Mouse (Mus musculus): Measurements from ENCODE around the gene Cux2.

The Cux2 gene

DNA sequence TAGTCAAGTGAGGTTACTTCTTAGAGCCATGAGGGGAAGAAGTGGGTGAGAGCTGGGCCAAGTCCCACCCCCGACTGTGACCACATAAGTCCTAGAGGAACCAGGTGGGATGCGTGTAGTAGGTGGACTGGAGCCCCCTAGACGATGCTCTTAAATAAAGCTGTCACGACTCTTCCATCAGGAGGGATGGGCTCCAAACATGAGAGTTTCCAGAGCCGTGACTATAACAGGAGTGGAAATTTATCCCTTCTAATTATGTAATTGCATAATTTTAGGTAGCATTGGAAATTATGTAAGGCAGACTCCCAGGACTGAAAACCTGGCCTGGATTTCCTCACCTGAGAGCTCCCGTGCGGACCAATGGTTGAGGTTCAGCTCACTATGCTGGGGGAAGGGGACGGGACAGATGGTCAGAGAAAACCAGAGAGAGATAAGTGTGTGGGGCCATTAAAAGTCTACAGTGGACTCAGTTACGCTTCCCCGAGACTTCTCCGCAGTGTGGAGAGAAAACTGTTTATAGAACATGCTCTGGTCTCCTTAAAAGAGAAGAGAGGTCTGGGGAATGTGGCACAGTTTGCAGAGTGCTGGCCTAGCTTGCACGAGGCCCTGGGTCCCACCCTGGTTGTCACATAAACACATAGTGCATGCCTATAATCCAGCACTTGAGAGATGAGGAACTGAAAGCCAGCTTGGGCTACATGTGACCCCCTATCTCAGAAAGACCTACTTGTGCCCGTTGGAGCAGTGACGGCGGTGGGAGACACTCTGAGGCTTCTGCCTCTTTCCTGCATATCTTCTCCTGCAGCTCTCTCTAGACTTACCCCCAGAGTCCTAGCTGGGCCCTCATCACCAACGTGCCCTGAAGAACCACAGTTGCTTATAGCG, 126.7 kb downstream of the Cux2 start:
- peak; percentile 48 to 53 for DNase-seq (ENCODE audit: low spot score in 2 of 2)

DNA sequence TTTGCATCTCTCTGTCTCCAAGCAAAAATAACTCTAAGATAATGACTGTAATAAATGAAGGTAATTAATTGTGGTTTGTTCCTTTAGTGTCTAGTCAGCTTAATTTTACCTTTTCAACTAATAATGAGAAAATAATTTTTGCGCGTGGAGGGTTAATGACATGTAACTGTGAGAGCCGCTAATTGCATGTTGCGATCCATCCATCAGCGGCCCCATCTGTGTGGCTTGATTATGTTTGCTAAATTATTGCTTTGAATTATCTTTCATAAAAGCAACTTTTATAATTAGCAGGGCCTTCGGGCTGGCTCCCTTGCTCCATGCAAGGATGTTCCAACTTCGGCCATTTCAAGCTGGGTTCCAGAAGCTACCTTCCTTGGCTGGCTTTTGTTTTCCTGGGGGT, 130.7 kb downstream of the Cux2 start:
- no peak for DNase-seq (ENCODE audit: low spot score in 2 of 2)

GRCm38 (mm10) chr5:121916813-121917212, 133.1 kb downstream of the Cux2 start:
- DNase-seq (ENCODE audit: low spot score in 2 of 2) = peak; percentile 41 to 44

GRCm38 (mm10) chr5:121913999-121914398, 135.9 kb downstream of the Cux2 start:
- DNase-seq (ENCODE audit: low spot score in 2 of 2) = no peak

DNA sequence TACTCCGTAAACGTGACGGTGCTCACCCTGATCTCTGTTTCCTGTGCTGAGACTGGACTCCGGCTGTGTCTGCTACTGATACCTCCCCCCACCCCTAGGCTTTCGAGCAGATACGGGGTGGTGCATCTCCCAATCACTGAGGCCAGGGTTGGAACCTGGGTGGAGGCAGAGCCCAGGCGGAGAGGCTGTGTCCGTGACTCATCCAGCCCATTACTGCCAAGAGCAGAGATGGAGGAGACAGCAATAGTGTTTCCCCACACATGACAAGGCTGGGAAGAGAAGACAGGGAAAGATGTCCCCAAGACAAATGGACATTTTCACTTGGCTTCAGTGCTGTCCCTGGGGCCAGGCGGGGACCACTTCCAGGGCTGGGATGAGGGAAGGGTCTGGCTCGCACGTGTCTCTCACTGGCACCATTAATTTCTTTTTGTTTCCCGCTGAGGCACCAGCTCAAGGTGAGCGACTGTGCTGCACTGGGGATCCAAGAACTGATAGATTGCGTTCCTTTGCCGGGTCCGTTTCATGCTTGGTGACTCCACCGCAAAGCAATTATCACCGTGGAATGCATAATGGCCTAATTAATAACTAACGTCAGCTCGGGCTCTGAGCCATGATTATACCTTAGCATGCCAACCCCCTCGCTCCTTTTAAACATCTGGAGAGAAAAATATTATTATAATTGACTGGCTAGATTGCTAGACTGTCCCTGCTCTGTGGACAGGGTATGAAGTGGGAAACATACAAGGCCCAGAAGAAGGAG, 140.5 kb downstream of the Cux2 start:
- DNase-seq (ENCODE audit: low spot score in 2 of 2) = no peak

DNA sequence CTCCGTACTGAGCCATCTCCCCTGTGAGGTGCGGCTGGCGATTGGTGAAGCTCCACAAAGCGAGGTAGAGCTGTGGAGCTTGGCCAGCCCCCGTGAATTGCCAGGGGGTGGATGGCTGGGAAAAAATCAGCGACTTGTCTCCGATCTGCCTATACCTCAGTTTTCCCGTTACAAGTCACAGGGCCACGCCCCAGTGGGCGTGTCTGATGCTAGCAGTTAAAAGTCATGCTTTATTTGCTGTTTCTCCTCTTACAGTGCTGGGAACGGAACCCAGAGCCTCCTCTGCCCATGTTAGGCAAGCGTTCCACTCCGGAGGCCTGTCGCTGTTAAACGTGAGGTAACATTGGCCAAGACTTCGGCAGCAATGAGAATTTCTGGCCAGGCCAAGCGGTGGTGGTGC, 144.2 kb downstream of the Cux2 start:
- DNase-seq (ENCODE audit: low spot score in 2 of 2) = no peak

DNA sequence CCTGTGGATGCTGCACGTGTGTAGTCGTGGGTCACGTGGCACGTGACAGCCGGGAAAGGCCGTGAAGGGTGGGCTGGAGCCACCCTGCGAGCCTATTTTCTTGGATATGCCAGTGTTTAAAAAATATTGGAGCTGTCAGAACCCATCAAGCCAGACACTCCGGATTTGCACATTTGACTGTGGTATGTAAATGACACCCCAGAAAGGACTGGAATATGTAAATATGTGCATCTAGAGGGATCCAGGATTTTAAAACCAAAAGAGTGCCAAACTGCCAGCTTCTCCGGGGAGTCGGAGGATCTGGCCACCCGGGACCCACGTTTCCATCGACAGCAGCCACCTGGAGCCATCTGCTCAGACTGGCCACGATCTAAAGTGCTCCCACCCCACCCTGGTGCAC, 145.1 kb downstream of the Cux2 start:
- DNase-seq (ENCODE audit: low spot score in 2 of 2) = no peak

- DNase-seq (ENCODE audit: low spot score in 2 of 2) = no peak
Measured at GRCm38 (mm10) chr5:121902809-121903745, 146.8 kb downstream of the Cux2 start.

DNA sequence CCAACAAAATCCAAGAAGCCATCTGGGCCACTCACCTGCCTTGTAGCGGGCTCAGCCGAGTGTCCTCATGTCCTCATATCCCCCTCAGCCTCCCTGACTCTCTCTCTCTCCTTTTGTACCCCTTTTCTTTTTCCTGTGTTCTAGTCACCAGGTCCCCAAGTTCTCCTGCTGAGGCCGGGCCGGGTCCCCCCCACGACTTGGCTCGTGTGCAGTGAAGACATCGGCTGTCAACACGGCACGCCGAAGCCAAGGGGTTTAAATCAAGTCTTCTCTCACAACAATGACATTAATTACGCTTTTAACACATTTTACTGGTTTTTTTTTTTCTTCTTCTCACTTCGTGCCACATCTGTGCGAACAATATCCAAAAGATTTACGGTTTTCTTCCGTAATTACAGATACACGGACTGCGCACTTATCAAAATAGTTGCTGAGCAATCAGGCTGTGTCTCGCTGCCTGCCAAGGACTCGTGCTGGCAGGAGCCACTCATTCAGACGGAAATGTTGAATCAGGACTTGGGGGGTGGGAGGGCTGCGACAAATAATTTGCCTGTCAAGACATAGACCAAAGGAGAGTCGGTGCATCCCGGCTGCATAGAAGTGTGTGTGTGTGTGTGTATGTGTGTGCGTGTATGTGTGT, 154.7 kb downstream of the Cux2 start:
- DNase-seq (ENCODE audit: low spot score in 2 of 2) = no peak

- DNase-seq (ENCODE audit: low spot score in 2 of 2) = peak in 1 of 2 experiments; percentile 20
Measured at GRCm38 (mm10) chr5:121894647-121895046, 155.3 kb downstream of the Cux2 start.

DNA sequence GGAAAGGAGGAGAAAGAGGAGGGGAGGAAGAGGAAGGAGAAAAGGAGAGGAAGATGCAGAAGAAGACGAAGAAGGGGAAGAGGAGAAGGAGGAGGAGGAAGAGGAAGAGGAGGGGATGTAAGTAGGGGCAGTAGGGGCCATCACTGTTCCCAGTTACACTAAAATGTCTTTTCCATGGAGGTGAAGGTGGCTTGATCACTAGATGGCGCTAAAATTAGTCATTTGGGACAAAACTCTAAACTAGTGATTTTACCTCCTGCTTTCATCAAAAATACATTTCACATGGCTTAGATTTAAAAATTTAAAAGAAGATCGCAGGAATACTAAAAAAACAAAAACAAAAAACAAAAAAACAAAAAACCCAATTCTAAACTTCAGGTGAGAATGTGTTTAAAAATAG, 156.3 kb downstream of the Cux2 start:
- no peak for DNase-seq (ENCODE audit: low spot score in 2 of 2)

DNA sequence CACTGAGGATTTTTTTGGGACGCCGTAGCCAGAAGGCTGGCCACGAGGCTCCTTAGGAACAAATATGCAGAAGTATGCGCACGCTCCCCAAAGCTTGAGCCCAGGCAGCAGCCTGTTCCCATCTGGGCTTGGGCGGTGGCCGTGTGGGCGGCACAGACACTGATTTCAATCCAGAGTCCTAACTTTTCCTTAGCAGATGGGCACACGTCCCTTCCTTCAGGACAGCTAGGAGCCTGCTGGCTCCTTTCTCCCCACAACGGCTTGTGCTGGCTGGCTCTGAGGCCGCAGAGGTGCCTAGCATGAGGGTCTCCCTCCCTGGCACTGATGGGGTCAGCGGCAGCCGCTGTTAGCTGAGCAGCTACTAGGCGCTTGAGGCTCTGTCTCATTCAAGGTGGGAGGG, 157.6 kb downstream of the Cux2 start:
- DNase-seq (ENCODE audit: low spot score in 2 of 2) = peak; percentile 80 to 86

DNA sequence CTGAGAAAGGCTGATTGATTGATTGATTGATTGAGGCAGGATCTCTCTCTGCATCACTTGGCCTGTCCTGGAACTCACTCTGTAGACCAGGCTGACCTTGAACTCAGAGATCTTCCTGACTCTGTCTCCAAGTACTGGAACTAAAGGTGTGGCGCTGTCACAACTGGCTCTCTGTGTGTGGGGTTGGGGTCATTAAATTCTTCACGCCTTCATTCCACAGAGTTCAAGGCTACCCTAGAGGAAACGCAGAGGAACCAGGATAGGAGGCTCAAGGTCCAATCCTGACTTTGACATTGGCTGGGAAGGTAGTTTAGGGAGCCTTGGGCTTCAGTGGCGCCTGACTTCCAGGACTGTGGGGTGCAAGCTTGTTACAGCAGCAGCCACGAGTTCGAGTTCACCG, 159.0 kb downstream of the Cux2 start:
- DNase-seq (ENCODE audit: low spot score in 2 of 2) = no peak

GRCm38 (mm10) chr5:121889819-121890362, 160.0 kb downstream of the Cux2 start:
- DNase-seq (ENCODE audit: low spot score in 2 of 2) = no peak

GRCm38 (mm10) chr5:121889375-121889774, 160.5 kb downstream of the Cux2 start:
- no peak for DNase-seq (ENCODE audit: low spot score in 2 of 2)

- no peak for DNase-seq (ENCODE audit: low spot score in 2 of 2)
Measured at GRCm38 (mm10) chr5:121883356-121883755, 166.5 kb downstream of the Cux2 start.

- DNase-seq (ENCODE audit: low spot score in 2 of 2) = no peak
Measured at GRCm38 (mm10) chr5:121879211-121879610, 170.7 kb downstream of the Cux2 start.

- no peak for DNase-seq (ENCODE audit: low spot score in 2 of 2)
Measured at GRCm38 (mm10) chr5:121878703-121879102, 171.2 kb downstream of the Cux2 start.

GRCm38 (mm10) chr5:121876901-121877300, 173.0 kb downstream of the Cux2 start:
- DNase-seq (ENCODE audit: low spot score in 2 of 2) = no peak

DNA sequence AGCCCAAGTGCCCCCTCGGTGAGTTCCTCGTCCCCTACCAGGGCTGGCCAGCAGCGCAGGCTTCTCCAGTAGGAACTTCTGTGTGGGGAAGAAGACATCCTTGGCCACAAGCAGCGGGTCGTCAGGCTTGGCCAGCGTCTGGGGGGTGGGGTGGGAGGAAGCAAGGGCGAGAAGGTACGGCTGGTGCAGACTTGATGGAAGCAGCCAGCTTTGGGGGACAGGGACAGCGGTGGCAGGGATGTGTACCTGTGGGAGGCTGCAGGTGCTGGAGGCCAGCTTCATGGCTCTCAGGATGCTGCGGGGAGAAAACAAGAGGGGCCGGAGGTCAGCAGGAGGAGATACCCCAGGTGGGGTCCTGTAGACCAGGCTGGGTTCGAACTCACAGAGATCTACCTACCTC, 174.9 kb downstream of the Cux2 start:
- DNase-seq (ENCODE audit: low spot score in 2 of 2) = no peak

DNA sequence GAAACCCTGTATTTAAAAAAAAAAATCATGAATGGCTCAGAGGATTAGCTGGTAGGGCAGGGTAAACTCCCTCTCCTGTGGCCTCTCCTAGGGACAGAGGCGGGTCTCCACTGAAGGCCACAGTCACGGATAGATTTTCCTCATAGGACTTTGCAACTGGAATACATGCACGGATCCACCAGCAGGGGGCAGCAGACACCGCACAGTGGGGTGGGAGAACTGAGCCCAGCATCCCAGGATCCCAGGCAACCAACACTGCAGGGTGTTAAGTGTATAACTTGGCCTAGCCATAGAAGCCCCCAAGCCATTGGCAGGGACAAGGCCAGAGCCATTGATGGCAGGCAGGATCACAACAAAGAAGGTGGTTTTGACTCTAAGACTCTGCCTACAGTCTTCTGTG, 177.7 kb downstream of the Cux2 start:
- DNase-seq (ENCODE audit: low spot score in 2 of 2) = peak; percentile 82 to 89
